Mouse (Mus musculus) liver, adult 2 months (tissue): ENCODE results near the gene Dtd2. TPM values are rescaled to one million over a fixed set of nuclear protein-coding genes. Genes with fewer than 3 reads are reported as not detected.

ENCODE experiments used
- DNase-seq: peaks from one replicate; pipeline ENCODE4 v3.0.0-alpha.2; 2011; ENCODE audit warnings: low read depth, low spot score; ENCODE audit errors: extremely low read depth
- H3K27ac ChIP-seq: fragments of 200-500 bp; replicated peaks from 2 replicates; pipeline ENCODE4 v1.5.1; 2012; ENCODE audit warnings: low read depth, mild to moderate bottlenecking, control low read depth, inconsistent platforms, low read length; ENCODE audit not compliant: insufficient read depth
- H3K27me3 ChIP-seq: fragments of 200-500 bp; 2 replicates; pipeline ENCODE4 v1.6.1; 2012; ENCODE audit warnings: mild to moderate bottlenecking, moderate library complexity, low read length, inconsistent platforms; ENCODE audit not compliant: control insufficient read depth, insufficient read depth
- H3K36me3 ChIP-seq: fragments of 200-500 bp; 2 replicates; pipeline ENCODE4 v1.6.1; 2012; ENCODE audit warnings: low read length, inconsistent platforms; ENCODE audit not compliant: control insufficient read depth, insufficient read depth
- H3K4me1 ChIP-seq: fragments of 200-500 bp; 2 replicates; pipeline ENCODE4 v1.6.1; 2011; ENCODE audit warnings: low read length; ENCODE audit not compliant: control insufficient read depth, insufficient read depth
- H3K4me3 ChIP-seq: fragments of 200-500 bp; 2 replicates; pipeline ENCODE4 v1.5.1; 2011; ENCODE audit warnings: low read depth, mild to moderate bottlenecking, control low read depth, low read length, moderate library complexity; ENCODE audit not compliant: insufficient read depth
- H3K79me2 ChIP-seq: fragments of 200-500 bp; 2 replicates; pipeline ENCODE4 v1.6.1; 2012; ENCODE audit warnings: inconsistent platforms, mild to moderate bottlenecking, low read length, moderate library complexity; ENCODE audit not compliant: control insufficient read depth, insufficient read depth
- H3K9ac ChIP-seq: fragments of 200-500 bp; 2 replicates; pipeline ENCODE4 v1.6.1; 2012; ENCODE audit warnings: low read depth, mild to moderate bottlenecking, control low read depth, inconsistent platforms, low read length
- CTCF ChIP-seq: fragments of 200-500 bp; IDR thresholded peaks from 2 replicates; pipeline ENCODE4 v1.5.1; 2011; ENCODE audit warnings: low read depth, low read length, control low read depth
- POLR2A ChIP-seq: fragments of 200-500 bp; IDR thresholded peaks from 2 replicates; pipeline ENCODE4 v1.6.1; 2011; ENCODE audit warnings: low read length, control low read depth; ENCODE audit not compliant: insufficient read depth; ENCODE audit errors: extremely low read depth
- WGBS: fragments of 180-500 bp; shearing (Covaris S2); methylation state at CpG from one replicate; pipeline ENCODE4 v1.1.7; 2018; 5-methylcytosine and 5-hydroxymethylcytosine counted together
- polyA plus RNA-seq: library from polyadenylated mRNA; depleted of rRNA; stranded (reverse); fragments of >200 nt; gene quantifications from 2 replicates; pipeline ENCODE4 v1.2.3, GENCODE M21; 2012; rRNA removed
- total RNA-seq: library from RNA; depleted of rRNA; stranded (reverse); fragments of >200 nt; gene quantifications from 2 replicates; pipeline ENCODE4 v1.2.3, GENCODE M21; 2014; rRNA removed

Gene Dtd2
- total RNA-seq (13.6 and 14.8 TPM in 2 replicates), polyA plus RNA-seq (10.8 and 12.6 TPM in 2 replicates)

DNA sequence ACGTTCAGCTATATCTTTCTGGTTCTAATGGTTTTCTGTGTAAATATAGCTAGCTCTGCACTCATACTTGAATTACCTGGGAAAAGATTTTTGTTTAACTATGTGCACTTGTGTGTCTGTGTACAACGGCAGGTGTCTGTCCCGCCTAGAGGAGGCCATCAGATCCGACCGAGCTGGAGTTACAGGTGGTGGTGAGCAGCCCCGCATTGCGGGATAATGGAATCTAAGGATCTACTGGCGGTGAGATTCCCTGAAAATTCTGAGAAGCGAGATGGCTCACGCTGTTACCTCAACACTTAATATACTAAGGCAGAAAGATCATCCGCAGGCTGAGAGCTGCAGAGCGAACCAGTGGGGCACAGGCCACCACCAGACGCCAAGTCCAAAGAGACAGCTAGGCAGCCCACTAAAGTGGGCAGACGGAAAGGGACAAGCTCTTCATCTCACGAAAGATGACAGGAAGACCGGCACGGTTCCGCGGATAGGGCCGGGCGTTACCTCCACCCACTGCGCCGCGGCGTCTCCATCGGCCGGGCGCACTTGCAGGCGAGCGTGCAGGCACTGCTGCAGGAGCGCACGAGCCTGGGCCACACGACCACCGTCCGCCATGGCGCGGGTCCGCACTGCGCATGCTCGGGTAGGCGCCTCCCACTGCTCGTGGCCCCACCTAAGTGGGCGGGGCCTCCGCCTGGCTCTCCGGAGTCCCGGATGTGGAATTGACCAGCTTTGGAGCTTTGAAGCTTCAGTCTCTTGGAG is at the start of gene Dtd2:
TSS of gene Dtd2 (minus strand) at position 625 of the 756 bp plus-strand sequence.
- peak within 1 kb of the TSS; percentile 37 for H3K27ac ChIP-seq
- H3K79me2 ChIP-seq, result peaks cover 3% of the 10 kb centered on the region; the same call in 1 of the 2 replicates
- no peaks in the 10 kb centered on the region for H3K36me3 ChIP-seq
- DNase-seq, result peak; percentile 59
- peak; percentile 92 for TF ChIP-seq POLR2A
- no peak for TF ChIP-seq CTCF
- H3K4me3 ChIP-seq, result peak within 1 kb of the TSS; percentile 98
- WGBS, result 2% methylated on average over 46 of the region's 46 CpGs
- no peaks in the 10 kb centered on the region; the same call in 1 of the 2 replicates for H3K4me1 ChIP-seq
- no peaks in the 10 kb centered on the region for H3K27me3 ChIP-seq
- H3K9ac ChIP-seq, result peak within 1 kb of the TSS; percentile 98

DNA sequence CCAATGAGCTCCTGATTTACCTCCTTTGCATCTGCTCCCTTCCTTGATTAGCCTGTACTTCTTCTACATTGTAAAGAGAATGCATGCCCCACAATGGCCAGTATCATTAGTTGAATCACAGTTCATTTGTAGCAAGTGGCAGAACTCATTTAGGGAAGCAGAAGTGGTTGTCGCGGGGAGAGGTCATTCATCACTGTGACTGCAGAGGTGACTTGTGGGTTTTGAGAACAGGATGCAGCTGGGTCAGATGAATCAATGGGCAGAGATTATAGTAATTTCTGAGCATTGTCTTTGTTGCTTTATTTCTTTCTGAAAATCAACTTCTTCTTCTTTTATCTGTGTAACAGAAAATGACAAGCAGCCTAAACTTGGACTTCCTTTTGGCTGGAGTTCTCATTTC is 43.0 kb upstream of the Dtd2 start:
- no peak for TF ChIP-seq POLR2A
- TF ChIP-seq CTCF, result no peak
- Histone ChIP-seq H3K79me2 (no peaks in the 10 kb centered on the region), H3K27me3 (no peaks in the 10 kb centered on the region; the same call in 1 of the 2 replicates), H3K27ac (no peak overlapping the region), H3K36me3 (no peaks in the 10 kb centered on the region), H3K9ac (no peak overlapping the region), H3K4me3 (no peak overlapping the region), H3K4me1 (no peaks in the 10 kb centered on the region)
- 79% methylated on average over 2 of the region's 2 CpGs for WGBS
- DNase-seq, result no peak

DNA sequence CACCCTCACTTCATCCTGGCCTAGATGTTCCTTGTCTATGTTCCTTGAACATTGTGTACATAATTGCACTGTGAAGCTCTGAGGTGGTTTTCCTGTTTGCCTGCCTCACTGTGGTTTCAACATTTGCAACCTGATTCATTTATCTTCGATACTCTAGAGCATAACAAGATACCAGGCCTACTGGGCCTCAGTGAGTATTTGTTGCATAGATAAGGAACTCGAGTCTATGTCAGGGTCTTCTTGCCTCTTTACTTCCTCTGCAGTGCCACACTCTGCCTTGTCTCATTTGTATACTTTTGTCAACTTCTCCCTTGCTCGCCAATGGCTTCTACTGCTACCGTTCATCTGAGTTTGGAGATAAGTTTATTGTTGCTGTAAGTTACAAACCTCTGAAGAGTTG is 40.1 kb upstream of the Dtd2 start:
- no peak for DNase-seq
- Histone ChIP-seq H3K27ac (no peak overlapping the region), H3K9ac (no peak overlapping the region), H3K36me3 (no peaks in the 10 kb centered on the region), H3K4me1 (no peaks in the 10 kb centered on the region), H3K79me2 (no peaks in the 10 kb centered on the region), H3K4me3 (no peak overlapping the region), H3K27me3 (no peaks in the 10 kb centered on the region)
- WGBS, result 73% methylated on average over 4 of the region's 4 CpGs
- TF ChIP-seq POLR2A, result no peak
- no peak for TF ChIP-seq CTCF

- H3K4me1 ChIP-seq, result no peaks in the 10 kb centered on the region
- WGBS, result 65% methylated on average over 10 of the region's 10 CpGs
- no peaks in the 10 kb centered on the region for H3K36me3 ChIP-seq
- H3K27me3 ChIP-seq, result no peaks in the 10 kb centered on the region
- H3K9ac ChIP-seq, result no peak overlapping the region
- DNase-seq, result no peak
- H3K79me2 ChIP-seq, result no peaks in the 10 kb centered on the region
- no peak overlapping the region for H3K27ac ChIP-seq
- TF ChIP-seq CTCF, result no peak
- TF ChIP-seq POLR2A, result no peak
- H3K4me3 ChIP-seq, result no peak overlapping the region
Measured at GRCm38 (mm10) chr12:52042818-52043336, 36.6 kb upstream of the Dtd2 start.

DNA sequence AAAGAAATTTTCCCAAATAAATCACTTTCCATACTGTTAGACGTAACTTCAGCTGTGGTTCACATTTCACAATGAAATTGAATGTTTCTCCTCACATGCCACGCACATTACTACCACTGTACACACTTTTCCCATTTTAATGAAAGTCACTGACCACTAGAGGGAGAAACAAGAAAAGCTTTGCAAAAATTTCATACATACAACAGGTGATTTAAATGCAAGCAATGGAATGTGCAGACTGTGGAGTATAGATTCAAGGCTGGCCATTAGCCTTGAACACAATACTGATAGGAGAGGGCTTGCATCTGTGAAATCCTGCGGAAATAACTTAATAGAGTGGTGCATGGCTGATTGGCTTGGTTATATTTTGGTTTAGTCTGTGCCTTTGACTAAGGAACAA is 32.1 kb upstream of the Dtd2 start:
- no peaks in the 10 kb centered on the region for H3K79me2 ChIP-seq
- H3K4me3 ChIP-seq, result no peak overlapping the region
- no peak overlapping the region for H3K9ac ChIP-seq
- DNase-seq, result peak; percentile 30
- H3K27me3 ChIP-seq, result no peaks in the 10 kb centered on the region
- TF ChIP-seq CTCF (peak; percentile 27), POLR2A (no peak)
- no peak overlapping the region for H3K27ac ChIP-seq
- no peaks in the 10 kb centered on the region for H3K36me3 ChIP-seq
- whole genome bisulfite sequencing, result 48% methylated on average over 3 of the region's 3 CpGs
- H3K4me1 ChIP-seq, result no peaks in the 10 kb centered on the region

DNA sequence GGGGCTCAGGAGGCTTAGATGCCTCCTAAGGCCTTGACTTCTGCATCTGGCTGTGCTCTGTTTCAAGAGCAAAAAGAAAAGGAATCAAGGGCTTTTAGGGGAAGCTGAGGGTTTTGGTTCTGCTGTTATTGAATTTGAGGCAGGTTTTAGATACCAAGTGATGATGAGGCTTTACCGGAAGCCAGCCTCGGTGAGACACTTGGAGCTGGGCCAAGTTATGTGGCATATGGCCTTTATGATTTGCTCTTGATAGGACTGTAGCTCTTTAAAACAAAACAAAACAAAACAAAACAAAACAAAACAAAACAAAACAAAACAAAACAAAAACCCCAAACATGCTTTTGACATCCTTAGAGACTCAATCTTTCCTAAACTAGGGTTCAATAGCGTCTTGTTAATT is 28.7 kb upstream of the Dtd2 start:
- 88% methylated on average over 3 of the region's 3 CpGs for WGBS
- no peak for DNase-seq
- H3K4me3 ChIP-seq, result no peak overlapping the region
- H3K9ac ChIP-seq, result no peak overlapping the region
- no peaks in the 10 kb centered on the region for H3K79me2 ChIP-seq
- no peaks in the 10 kb centered on the region for H3K36me3 ChIP-seq
- H3K4me1 ChIP-seq, result no peaks in the 10 kb centered on the region
- H3K27me3 ChIP-seq, result no peaks in the 10 kb centered on the region
- H3K27ac ChIP-seq, result no peak overlapping the region
- TF ChIP-seq POLR2A (no peak), CTCF (no peak)
